Mouse (Mus musculus): Measurements from ENCODE around the gene Brip1. TPM values are rescaled to one million over a fixed set of nuclear protein-coding genes. Genes with fewer than 3 reads are reported as not detected.
"Not testable (repeated sequence)": the region's sequence is repeated elsewhere in the genome, so short reads cannot be mapped to it uniquely, and the experiment has no call there.

The Brip1 gene
- polyA plus RNA-seq (2012; rRNA removed): 1.1 and 1.2 TPM in 2 replicates

DNA sequence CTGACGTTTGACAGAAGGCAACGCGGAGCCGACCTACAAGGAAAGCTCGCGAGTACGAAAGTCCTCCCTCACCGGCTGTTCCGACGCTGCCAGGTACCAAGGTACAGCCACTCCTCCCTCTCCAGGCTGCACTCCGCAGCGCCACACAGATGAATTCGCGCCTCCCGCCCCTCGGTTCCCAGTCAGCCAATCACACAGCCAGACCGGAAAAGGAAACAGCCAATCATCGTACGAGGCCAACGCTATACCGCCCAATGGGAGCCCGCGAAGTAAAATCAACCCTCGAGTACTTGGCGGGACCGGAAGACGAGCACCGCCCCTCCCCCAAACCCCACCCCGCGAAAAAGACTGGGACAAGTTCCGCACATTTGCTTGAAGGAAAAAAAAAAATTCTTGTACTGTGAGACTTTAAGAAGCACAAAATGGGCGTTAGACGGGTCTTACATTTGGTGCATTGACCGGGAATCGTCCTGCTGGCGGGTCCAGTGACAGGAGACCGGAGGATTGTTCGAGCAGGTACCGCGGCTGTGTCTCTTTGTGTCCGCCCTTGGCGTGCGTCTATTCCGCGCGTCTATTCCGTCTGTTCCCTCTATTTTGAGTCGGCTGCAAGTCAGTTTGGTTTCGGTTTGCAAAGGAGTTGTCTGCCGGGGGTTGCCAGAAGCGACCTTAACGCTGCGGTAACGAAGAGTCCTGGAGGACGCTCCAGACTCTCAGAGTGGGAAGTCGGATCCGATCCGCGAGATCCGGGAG is at the start of gene Brip1:
Gene Brip1, minus strand, starts transcription at position 157 of the 750 bp plus-strand sequence.
- peak; percentile 98 for DNase-seq (ENCODE audit: low read depth, low spot score)
- whole genome bisulfite sequencing: under 1% methylated on average over 60 of the region's 60 CpGs

- DNase-seq (ENCODE audit: low read depth, low spot score): no peak
- WGBS: 54% methylated on average over 4 of the region's 4 CpGs
Measured at GRCm38 (mm10) chr11:86232446-86232845, 31.5 kb upstream of the Brip1 start.

- no peak for DNase-seq (ENCODE audit: low read depth, low spot score)
Measured at GRCm38 (mm10) chr11:86231781-86232350, 30.9 kb upstream of the Brip1 start.

DNA sequence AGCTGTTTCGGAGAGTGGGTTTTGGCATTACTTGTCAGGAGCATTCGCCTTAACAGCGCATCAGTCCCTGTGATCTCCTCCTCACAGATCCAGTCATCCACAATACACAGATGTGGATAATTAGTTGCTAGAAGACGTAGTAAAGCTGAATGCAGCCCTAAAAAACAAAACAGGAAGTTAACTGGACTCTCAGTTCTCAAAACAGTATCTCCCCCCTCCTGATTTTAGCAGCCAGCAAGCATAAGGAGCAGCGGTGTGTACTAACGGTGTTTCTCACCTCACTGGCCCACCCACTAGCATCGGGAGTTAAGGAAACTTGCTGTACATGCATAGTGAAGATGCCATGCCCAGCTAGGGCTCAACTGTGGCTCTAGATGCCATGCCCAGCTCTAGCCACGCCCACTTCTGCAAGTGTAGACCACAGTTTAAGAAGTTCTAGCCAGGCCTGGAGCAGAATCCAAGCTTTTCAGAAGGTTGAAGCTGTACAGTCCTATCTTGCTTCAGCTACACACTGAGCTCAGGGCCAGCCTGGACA is 25.7 kb upstream of the Brip1 start:
- DNase-seq (ENCODE audit: low read depth, low spot score): no peak
- 83% methylated on average over 8 of the region's 8 CpGs for WGBS

More at GRCm38 (mm10) chr11:86231781-86232350, 30.9 kb upstream of the Brip1 start:
- WGBS: 93% methylated on average over 13 of the region's 13 CpGs

DNA sequence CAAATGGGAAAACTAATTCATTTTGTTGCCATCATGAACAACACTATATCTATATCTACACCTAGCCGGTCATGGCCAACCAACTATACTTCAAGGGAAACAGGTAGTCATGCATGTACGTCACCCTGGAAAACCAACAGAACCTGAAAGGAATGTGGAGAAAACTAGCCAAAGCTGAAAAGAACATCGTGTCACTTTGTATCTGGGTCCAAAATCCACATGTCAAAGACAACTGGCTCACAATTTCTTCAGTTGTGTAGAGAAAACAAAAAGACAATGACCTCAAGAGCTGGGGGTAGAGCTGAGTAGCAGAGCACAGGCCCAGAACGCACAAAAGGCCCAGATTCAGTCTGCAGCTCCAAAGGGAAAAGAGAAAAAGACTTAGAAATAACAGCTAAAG is 24.8 kb upstream of the Brip1 start:
- 87% methylated on average over 4 of the region's 4 CpGs for WGBS
- DNase-seq (ENCODE audit: low read depth, low spot score): no peak

- WGBS: 26% methylated on average over 1 of the region's 1 CpGs
- DNase-seq (ENCODE audit: low read depth, low spot score): peak; percentile 53
Measured at GRCm38 (mm10) chr11:86211803-86212202, 10.8 kb upstream of the Brip1 start.

- WGBS: 83% methylated on average over 2 of the region's 2 CpGs
- no peak for DNase-seq (ENCODE audit: low read depth, low spot score)
Measured at GRCm38 (mm10) chr11:86209123-86209522, 8.1 kb upstream of the Brip1 start.

GRCm38 (mm10) chr11:86205876-86206275 is 4.9 kb upstream of the Brip1 start:
- WGBS: 76% methylated on average over 4 of the region's 4 CpGs
- no peak for DNase-seq (ENCODE audit: low read depth, low spot score)

DNA sequence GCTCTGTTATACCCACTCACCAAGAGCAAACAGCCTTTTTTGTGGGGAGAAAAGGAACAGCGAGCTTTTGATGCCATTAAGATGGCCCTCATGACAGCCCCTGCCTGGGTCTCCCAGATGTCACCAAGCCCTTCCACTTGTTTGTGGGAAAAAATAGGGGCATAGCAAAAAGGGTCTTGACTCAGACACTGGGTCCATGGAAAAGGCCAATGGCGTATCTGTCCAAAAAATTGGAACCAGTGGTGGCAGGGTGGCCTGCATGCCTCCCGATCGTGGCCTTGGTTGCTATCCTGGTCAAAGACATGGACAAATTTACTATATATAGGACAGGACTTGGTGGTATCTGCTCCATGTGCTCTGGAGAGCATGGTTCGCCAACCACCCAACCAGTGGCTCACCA is 4.0 kb upstream of the Brip1 start:
- 97% methylated on average over 5 of the region's 5 CpGs for WGBS
- DNase-seq (ENCODE audit: low read depth, low spot score): no peak

GRCm38 (mm10) chr11:86201901-86202675 is 1.1 kb upstream of the Brip1 start:
- DNase-seq (ENCODE audit: low read depth, low spot score): no peak
- WGBS: 12% methylated on average over 16 of the region's 16 CpGs

GRCm38 (mm10) chr11:86200460-86201021 is 452 bp downstream of the Brip1 start:
- no peak for DNase-seq (ENCODE audit: low read depth, low spot score)

GRCm38 (mm10) chr11:86199733-86200132 is 1.3 kb downstream of the Brip1 start:
- DNase-seq (ENCODE audit: low read depth, low spot score): no peak
- WGBS: 43% methylated on average over 4 of the region's 4 CpGs

More at GRCm38 (mm10) chr11:86200460-86201021, 452 bp downstream of the Brip1 start:
- WGBS: under 1% methylated on average over 21 of the region's 21 CpGs

DNA sequence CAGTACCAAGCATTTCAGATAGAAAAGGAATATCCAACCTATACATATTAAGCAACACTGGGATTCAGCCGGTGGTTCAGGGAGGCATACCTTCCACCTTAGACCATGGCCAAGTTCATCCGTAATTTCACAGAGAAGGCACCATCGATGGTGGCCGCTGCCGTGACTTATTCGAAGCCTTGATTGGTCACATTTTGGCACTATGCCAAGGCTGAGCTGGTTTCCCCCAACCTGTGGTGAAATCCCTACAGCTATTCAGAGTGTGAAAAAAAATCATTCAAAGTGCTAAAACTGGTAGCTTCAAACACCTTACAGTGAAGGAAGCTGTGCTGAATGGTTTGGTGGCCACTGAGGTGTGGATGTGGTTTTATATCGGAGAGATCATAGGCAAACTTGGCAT is 15.8 kb downstream of the Brip1 start:
- DNase-seq (ENCODE audit: low read depth, low spot score): not testable (repeated sequence)
- WGBS: 83% methylated on average over 7 of the region's 7 CpGs

GRCm38 (mm10) chr11:86175833-86176232 is 25.2 kb downstream of the Brip1 start:
- DNase-seq (ENCODE audit: low read depth, low spot score): no peak
- WGBS: 31% methylated on average over 3 of the region's 3 CpGs

- 72% methylated on average over 2 of the region's 2 CpGs for WGBS
- no peak for DNase-seq (ENCODE audit: low read depth, low spot score)
Measured at GRCm38 (mm10) chr11:86174173-86174572, 26.8 kb downstream of the Brip1 start.

DNA sequence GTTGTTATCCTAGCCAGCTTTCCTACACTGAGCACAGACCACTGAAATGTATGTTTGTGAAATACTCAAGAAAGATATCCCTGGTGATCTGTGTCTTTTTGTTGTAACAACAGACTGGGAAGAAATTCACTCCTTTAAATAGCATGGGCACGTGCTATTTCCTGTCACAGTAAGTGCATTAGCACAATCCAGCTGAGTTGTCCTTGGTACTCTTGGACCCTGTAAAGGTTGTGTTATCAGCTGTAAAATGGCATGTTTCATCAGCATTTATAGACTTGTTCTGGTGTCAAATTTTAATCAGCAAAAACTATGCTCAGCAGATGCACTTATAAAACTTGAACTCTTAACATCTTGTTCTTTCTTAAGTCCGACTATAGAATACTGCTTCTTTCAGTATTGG is 30.2 kb downstream of the Brip1 start:
- no peak for DNase-seq (ENCODE audit: low read depth, low spot score)
- 63% methylated on average over 2 of the region's 2 CpGs for WGBS

GRCm38 (mm10) chr11:86160251-86160650 is 40.7 kb downstream of the Brip1 start:
- DNase-seq (ENCODE audit: low read depth, low spot score): no peak
- 68% methylated on average over 2 of the region's 2 CpGs for WGBS

DNA sequence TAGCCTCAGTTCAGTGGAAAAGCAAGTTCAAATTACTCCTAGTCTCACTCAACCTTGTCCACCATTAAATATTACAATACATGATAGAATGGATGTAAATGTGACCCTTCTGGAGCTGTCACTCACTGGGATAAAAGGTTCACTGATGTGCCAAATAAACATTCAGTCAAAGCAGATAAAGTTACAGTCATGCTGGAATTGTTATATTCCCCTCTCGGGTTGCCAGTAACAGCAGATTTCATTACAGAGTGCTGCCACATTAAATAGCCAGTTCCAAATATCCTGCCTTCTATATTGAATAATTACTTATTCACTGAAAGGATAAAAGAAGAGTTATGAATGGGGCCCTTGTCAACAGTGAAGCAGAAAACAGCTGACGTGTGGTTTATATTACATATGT is 42.0 kb downstream of the Brip1 start:
- 77% methylated on average over 2 of the region's 2 CpGs for WGBS
- no peak for DNase-seq (ENCODE audit: low read depth, low spot score)

GRCm38 (mm10) chr11:86155638-86156037 is 45.4 kb downstream of the Brip1 start:
- DNase-seq (ENCODE audit: low read depth, low spot score): no peak
- 93% methylated on average over 5 of the region's 5 CpGs for WGBS

- DNase-seq (ENCODE audit: low read depth, low spot score): no peak
- WGBS: 80% methylated on average over 3 of the region's 3 CpGs
Measured at GRCm38 (mm10) chr11:86131324-86131723, 69.7 kb downstream of the Brip1 start.

Measured in large intestine, adult 2 months (tissue).